Mouse (Mus musculus): Measurements from ENCODE around the gene Ttc9b. TPM values are rescaled to one million over a fixed set of nuclear protein-coding genes. Genes with fewer than 3 reads are reported as not detected.
"Not testable (repeated sequence)": the region's sequence is repeated elsewhere in the genome, so short reads cannot be mapped to it uniquely, and the experiment has no call there.

Gene Ttc9b
- polyA plus RNA-seq, 1 experiment from 2014 or later = 0.12 TPM

DNA sequence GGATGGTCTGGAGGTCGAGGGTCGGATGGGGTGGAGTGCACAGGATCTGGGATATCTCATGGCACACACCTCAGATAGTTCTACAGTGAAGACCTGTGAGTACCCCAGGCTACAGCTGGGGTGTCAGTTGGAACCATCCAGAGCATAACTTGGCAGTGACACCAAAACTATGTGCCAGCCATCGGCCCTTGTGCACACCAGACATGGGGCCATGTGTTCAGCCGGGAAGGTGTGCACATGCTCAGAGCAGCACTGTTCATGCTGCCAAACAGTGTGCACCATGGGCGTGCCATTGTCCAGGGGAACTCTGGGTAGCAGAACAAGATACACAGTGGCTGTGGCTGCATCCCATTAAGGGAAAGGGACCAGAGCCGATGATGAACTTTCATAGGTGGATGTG is 19.0 kb upstream of the Ttc9b start:
- CTCF ChIA-PET = no interaction called here
- ATAC-seq = no peak
- TF ChIP-seq CTCF (IDR thresholded peaks at IDR 0.05) = no peak
- DNase-seq (ENCODE audit: low read depth, low spot score) = no peak
- H3K27me3 ChIP-seq = no peaks in the 10 kb centered on the region
- POLR2A ChIA-PET = no interaction called here
- in situ Hi-C loops (cut with MboI; ENCODE audit: low pct_unique_long_range_greater_than_20kb) = no loop called here

- POLR2A ChIA-PET; DNase-seq (ENCODE audit: low read depth, low spot score); in situ Hi-C loops (cut with MboI; ENCODE audit: low pct_unique_long_range_greater_than_20kb); H3K27me3 ChIP-seq; ATAC-seq; CTCF ChIA-PET: not testable (repeated sequence)
Observed at GRCm38 (mm10) chr7:27635094-27635493, 18.6 kb upstream of the Ttc9b start.

DNA sequence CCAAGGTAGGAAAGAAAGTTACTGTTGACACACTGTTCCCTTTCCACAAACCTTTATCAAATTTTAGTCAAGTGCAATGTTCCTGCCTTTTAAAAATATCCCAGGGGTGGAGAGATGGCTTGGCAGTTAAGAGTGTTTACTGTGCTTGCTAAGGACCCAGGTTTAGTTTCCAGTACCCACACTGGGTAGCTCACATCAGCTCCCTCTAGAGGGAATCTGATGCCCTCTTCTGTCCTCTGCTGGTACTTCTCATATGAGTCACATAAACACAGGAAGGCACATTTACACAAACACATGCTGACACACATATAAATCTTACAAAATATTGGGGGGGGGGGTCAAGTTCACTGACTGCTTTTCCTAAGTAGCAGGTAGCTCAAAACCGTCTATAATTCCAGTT is 9.2 kb upstream of the Ttc9b start:
- in situ Hi-C loops (cut with MboI; ENCODE audit: low pct_unique_long_range_greater_than_20kb) = no loop called here
- H3K27me3 ChIP-seq = no peaks in the 10 kb centered on the region
- ChIA-PET CTCF (interaction anchor here (0.6 to 1.2 kb wide), 2 partner anchors 40 to 46 kb away, joined by 3 to 4 read pairs; no protein-coding TSS in a partner anchor), POLR2A (interaction anchor here (1.2 kb wide), 1 partner anchor 12 kb away, joined by 3 read pairs; no protein-coding TSS in a partner anchor)
- no peak for DNase-seq (ENCODE audit: low read depth, low spot score)
- no peak for TF ChIP-seq CTCF (IDR thresholded peaks at IDR 0.05)
- no peak for ATAC-seq

- POLR2A ChIA-PET = no interaction called here
- DNase-seq (ENCODE audit: low read depth, low spot score) (no peak), ATAC-seq (no peak)
- CTCF ChIA-PET = no interaction called here
- no peak for TF ChIP-seq CTCF (IDR thresholded peaks at IDR 0.05)
- no peaks in the 10 kb centered on the region for H3K27me3 ChIP-seq
- in situ Hi-C loops (cut with MboI; ENCODE audit: low pct_unique_long_range_greater_than_20kb) = no loop called here
Observed at GRCm38 (mm10) chr7:27646516-27646915, 7.2 kb upstream of the Ttc9b start.

GRCm38 (mm10) chr7:27647281-27648002 is 6.3 kb upstream of the Ttc9b start:
- ATAC-seq (no peak), DNase-seq (ENCODE audit: low read depth, low spot score) (no peak)
- in situ Hi-C loops (cut with MboI; ENCODE audit: low pct_unique_long_range_greater_than_20kb) = no loop called here
- no peaks in the 10 kb centered on the region for H3K27me3 ChIP-seq
- POLR2A ChIA-PET = no interaction called here
- TF ChIP-seq CTCF (IDR thresholded peaks at IDR 0.05) = no peak
- CTCF ChIA-PET = no interaction called here

GRCm38 (mm10) chr7:27649723-27650122 is 4.0 kb upstream of the Ttc9b start:
- ChIA-PET CTCF (no interaction called here), POLR2A (no interaction called here)
- DNase-seq (ENCODE audit: low read depth, low spot score) (no peak), ATAC-seq (no peak)
- TF ChIP-seq CTCF (IDR thresholded peaks at IDR 0.05) = no peak
- peaks cover 8% of the 10 kb centered on the region for H3K27me3 ChIP-seq
- in situ Hi-C loops (cut with MboI; ENCODE audit: low pct_unique_long_range_greater_than_20kb) = loop anchor here (5.0 to 10.0 kb wide), 2 partner anchors 38 to 75 kb away; partner anchors contain the start of gene Zfp607b

GRCm38 (mm10) chr7:27650949-27651348 is 2.8 kb upstream of the Ttc9b start:
- ATAC-seq (no peak), DNase-seq (ENCODE audit: low read depth, low spot score) (peak; percentile 37)
- ChIA-PET CTCF (no interaction called here), POLR2A (no interaction called here)
- peaks cover 11% of the 10 kb centered on the region for H3K27me3 ChIP-seq
- in situ Hi-C loops (cut with MboI; ENCODE audit: low pct_unique_long_range_greater_than_20kb) = loop anchor here (5.0 to 10.0 kb wide), 2 partner anchors 36 to 74 kb away; partner anchors contain the start of gene Zfp607b
- no peak for TF ChIP-seq CTCF (IDR thresholded peaks at IDR 0.05)

DNA sequence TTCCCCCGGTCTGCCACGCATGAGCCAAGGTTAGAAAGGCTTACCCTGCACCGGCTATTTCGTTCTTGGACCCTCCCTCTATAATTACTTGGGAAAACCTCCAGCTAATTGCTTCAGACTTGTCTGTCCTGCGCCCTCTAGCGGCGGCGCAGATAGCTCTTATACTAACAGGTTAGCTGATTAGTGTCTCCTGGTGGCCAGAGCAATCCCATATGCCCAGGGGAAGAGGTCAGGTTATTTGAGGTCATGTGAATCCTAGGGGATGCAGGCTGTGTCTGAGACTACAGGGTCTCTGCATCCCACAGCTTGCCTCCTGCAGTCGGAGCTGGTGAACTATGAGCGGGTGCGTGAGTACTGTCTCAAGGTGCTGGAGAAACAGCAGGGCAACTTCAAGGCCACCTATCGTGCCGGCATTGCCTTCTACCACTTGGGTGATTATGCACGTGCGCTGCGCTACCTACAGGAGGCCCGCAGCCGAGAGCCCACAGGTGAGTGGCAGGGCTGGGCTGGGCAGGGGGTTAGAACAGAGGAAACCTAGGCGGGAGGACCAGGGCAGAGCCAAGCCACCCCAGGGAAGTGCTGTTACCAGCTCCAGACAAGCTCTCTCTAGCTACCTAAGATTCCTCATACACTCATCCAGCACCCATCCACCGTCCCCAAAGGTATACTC is 1.0 kb downstream of the Ttc9b start:
- peaks cover 11% of the 10 kb centered on the region for H3K27me3 ChIP-seq
- CTCF ChIA-PET = interaction anchor here (1.1 to 1.3 kb wide), 6 partner anchors 9 to 45 kb away, joined by 3 read pairs; partner anchors contain the start of genes Map3k10 and Zfp607b
- ATAC-seq = no peak
- TF ChIP-seq CTCF (IDR thresholded peaks at IDR 0.05) = no peak
- in situ Hi-C loops (cut with MboI; ENCODE audit: low pct_unique_long_range_greater_than_20kb) = loop anchor here (5.0 to 10.0 kb wide), 2 partner anchors 33 to 70 kb away; partner anchors contain the start of gene Zfp607b
- POLR2A ChIA-PET = no interaction called here
- DNase-seq (ENCODE audit: low read depth, low spot score) = no peak

GRCm38 (mm10) chr7:27655545-27655944 is 1.8 kb downstream of the Ttc9b start:
- POLR2A ChIA-PET = no interaction called here
- CTCF ChIA-PET = interaction anchor here (1.2 to 1.3 kb wide), 4 partner anchors 8 to 34 kb away, joined by 3 read pairs; partner anchors contain the start of genes Map3k10 and Zfp607b
- peaks cover 11% of the 10 kb centered on the region for H3K27me3 ChIP-seq
- DNase-seq (ENCODE audit: low read depth, low spot score) (no peak), ATAC-seq (no peak)
- in situ Hi-C loops (cut with MboI; ENCODE audit: low pct_unique_long_range_greater_than_20kb) = loop anchor here (10.0 kb wide), 1 partner anchor 69 kb away; no protein-coding TSS in a partner anchor
- no peak for TF ChIP-seq CTCF (IDR thresholded peaks at IDR 0.05)

- ATAC-seq = no peak
- CTCF ChIA-PET = no interaction called here
- no peak for DNase-seq (ENCODE audit: low read depth, low spot score)
Observed at GRCm38 (mm10) chr7:27656600-27656999, 2.9 kb downstream of the Ttc9b start.

More at GRCm38 (mm10) chr7:27656600-27656999, 2.9 kb downstream of the Ttc9b start:
- POLR2A ChIA-PET = no interaction called here
- TF ChIP-seq CTCF (IDR thresholded peaks at IDR 0.05) = no peak
- peaks cover 11% of the 10 kb centered on the region for H3K27me3 ChIP-seq
- in situ Hi-C loops (cut with MboI; ENCODE audit: low pct_unique_long_range_greater_than_20kb) = loop anchor here (10.0 kb wide), 1 partner anchor 68 kb away; no protein-coding TSS in a partner anchor
